Mouse (Mus musculus) CH12F3 (cell line): ENCODE results near the gene Inpp5f.

Experiments used
- in situ Hi-C: fragments of 300-500 bp; cut with MboI; formaldehyde crosslinking; loops from 2 replicates; pipeline ENCODE4 v1.14.3; 2020; ENCODE audit warnings: low sequenced_read_pairs

Gene Inpp5f

GRCm38 (mm10) chr7:128656970-128657369 lies 45.8 kb downstream of the Inpp5f start:
- in situ Hi-C loops: no loop called here

DNA sequence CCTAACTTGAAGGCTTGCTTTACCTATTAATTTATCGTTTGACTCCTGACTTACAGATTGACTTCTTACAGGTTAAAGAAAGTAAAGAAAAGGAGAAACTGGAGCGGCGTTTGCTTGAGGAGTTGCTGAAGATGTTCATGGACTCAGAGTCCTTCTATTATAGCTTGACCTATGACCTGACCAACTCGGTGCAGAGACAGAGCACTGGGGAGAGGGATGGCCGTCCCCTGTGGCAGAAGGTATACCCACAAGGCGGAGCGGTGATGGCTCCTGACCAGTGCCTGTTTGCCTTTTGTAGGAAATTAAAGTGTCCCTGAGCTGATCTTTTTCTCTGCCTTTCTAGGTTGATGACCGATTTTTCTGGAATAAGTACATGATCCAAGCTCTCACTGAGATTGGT lies 52.8 kb downstream of the Inpp5f start:
- in situ Hi-C loops: no loop called here

DNA sequence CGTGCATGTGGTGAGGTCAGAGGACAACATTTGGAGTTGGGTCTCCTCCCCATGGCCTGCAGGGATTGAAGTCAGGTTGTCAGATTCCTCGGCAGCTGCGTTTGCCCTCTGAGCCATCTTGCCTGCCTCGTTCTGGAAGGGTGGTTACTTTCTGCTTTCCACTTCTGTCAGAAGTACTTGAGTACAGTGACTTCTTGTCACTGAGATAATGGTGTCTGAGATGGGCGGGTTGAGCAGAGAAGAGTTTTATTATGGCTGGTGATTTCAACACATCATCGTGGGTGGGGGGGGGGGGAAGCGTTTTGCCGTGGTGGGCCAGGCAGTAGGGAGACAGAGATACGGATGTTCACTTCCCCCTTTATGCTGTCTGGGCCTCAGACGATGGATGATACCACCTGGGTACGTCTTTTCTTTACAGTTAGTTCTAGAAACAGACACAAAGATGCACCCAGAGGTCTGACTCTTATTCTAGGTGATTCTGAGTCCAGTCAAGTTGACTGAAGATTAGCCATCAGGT lies 53.8 kb downstream of the Inpp5f start:
- in situ Hi-C loops: no loop called here

GRCm38 (mm10) chr7:128667788-128668187 lies 56.7 kb downstream of the Inpp5f start:
- in situ Hi-C loops: no loop called here

DNA sequence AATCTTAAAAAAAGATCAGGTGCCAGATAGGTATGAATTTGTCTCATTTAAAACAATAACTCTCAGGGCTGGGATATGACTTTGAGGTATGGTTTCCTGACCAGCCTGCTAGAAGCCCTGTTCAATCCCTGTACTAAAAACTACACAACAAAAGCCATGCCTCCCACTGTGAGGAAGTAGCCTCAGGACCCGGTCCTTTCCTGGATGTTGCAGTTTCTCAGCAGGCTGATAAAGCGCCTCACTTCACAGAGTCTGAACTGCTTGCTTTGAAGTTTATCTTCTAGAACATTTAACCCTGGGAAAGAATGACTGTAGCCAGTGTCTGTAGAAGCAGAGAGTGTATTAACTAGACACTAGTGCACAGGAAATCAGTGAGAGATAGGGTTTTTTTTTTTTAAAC lies 57.7 kb downstream of the Inpp5f start:
- in situ Hi-C loops: no loop called here

DNA sequence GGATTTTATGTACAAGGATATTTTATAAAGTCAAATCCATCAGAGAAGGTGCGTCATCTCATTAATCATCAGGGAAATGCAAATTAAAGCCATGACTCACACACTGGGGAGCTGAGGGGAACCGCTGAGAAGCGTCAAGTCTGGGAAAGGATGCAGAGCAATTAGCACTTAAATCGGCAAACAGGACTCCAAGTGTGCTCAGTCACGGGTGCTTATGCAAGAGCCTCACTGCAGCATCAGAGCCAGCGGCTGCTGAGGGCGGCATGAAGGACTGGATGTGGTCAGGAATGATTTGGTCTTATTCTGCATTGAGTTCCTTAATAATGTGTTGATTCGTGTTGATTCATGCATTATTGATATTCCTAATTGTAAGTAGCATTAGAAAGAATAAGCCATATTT lies 60.8 kb downstream of the Inpp5f start:
- in situ Hi-C loops: no loop called here

GRCm38 (mm10) chr7:128672408-128673010 lies 61.4 kb downstream of the Inpp5f start:
- in situ Hi-C loops: no loop called here

DNA sequence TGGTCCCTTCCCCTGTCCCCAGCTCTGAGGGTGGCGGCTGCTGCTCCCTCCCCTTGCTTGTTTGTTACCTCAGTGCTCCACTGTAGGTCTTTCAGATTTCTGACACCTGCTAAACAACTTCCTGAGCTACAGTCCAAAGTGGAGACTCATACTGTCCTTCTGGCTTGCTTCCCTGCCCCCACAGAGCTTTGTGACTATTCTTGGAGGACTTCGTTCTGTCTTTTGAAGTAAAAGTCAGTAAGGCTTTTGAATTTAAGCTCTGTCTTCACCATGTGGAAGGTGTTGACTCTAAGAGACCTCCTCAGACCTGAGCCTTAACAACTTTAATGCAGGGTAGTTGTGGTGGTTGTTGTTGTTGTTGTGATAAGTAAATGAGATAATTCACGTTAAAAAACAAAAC lies 67.4 kb downstream of the Inpp5f start:
- in situ Hi-C loops: no loop called here

GRCm38 (mm10) chr7:128687821-128688564 lies 76.9 kb downstream of the Inpp5f start:
- in situ Hi-C loops: no loop called here

DNA sequence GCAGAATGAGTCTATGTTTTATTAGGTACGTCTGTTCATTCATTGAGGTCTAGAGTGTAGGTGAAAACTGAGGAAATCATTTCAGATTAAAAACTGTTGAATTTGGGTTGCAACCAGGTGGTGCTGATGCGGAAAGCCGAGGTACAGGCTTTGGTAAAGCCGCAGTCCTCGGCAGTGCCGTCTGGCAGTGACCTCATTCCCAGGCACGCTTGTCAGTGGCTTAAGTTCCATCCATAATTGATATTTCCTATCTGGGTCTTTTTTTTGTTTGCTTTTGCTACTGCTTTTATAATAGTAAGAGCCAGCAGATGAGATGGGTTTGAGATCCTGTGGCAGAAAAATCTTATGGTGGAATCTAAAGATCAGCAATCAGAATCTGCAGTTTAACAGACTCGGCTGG lies 78.2 kb downstream of the Inpp5f start:
- in situ Hi-C loops: no loop called here

DNA sequence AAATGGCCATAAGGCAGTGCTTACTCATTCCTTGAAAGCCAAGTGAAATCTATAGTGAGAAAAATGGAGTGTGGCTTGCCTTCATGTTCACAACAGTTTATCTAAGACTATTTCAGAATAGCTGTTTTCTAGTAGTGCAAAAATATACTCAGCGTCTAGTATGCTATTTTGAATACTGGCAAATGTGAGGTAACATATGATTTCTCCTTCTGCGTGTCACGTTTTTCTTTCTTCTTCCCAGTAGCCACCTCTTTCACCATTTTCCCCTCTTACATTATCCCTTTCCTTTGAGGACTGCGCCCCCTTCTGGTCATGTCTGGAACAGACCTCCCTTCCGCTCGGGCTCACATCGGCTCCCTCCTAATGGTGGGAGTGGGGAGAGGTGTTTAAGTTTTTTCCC lies 78.9 kb downstream of the Inpp5f start:
- in situ Hi-C loops: loop anchor here (10.0 kb wide), 1 partner anchor 235 kb away; no protein-coding TSS in a partner anchor

- in situ Hi-C loops: loop anchor here (10.0 kb wide), 1 partner anchor 236 kb away; no protein-coding TSS in a partner anchor
Measured at GRCm38 (mm10) chr7:128690796-128691195, 79.7 kb downstream of the Inpp5f start.

- in situ Hi-C loops: loop anchor here (10.0 kb wide), 1 partner anchor 237 kb away; no protein-coding TSS in a partner anchor
Measured at GRCm38 (mm10) chr7:128692163-128692562, 81.0 kb downstream of the Inpp5f start.

DNA sequence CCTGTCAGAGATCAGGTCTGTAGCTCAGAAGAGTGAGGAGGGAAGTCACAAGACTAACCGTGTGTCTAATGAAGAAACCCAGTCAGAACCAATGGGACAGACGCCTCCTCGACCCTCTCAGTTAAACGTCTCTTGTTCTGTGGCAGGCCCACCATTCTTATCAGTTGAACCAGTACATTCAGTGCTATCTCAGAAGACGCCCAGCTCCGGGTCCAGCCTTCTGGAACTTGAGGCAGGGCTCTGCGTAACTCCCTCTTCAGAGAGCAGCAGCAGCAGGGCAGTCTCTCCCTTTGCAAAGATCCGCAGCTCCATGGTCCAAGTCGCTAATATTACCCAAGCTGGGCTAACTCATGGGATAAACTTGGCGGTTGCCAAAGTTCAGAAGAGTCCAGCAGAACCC lies 83.7 kb downstream of the Inpp5f start:
- in situ Hi-C loops: loop anchor here (10.0 kb wide), 1 partner anchor 240 kb away; no protein-coding TSS in a partner anchor

DNA sequence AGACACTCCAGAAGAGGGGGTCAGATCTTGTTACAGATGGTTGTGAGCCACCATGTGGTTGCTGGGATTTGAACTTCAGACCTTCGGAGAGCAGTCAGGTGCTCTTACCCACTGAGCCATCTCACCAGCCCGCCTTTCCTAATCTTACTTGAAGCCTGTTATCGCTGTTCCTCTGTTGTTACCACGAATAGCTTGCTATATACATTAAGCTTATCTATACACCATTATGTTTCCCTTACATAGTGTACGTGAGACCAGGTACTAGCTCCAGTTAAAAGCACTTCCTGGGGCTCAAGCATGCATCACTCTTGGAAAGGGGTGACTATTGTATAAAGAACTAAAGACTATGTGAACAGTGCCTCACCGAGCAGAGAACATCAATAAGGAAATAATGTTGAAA lies 88.8 kb downstream of the Inpp5f start:
- in situ Hi-C loops: loop anchor here (10.0 kb wide), 1 partner anchor 245 kb away; no protein-coding TSS in a partner anchor

DNA sequence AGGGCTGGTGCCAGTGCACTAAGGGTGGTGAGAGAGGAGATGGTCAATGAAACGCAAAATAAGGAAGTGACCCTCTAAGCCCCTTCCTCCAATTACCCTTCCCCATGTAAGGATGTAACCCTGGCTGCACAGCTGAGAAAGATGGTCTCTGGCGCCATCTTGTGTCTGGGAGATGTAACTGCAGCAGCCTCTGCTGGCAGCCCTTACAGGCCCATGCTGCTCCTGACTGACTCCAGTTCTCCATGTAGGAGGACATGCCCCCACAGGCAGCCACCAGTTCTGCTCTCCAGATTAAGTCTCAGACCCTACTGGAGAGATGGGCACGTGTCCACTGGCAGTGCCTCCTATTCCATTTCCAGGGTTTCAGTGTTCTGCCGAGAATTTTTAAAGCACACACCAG lies 94.6 kb downstream of the Inpp5f start:
- in situ Hi-C loops: no loop called here

DNA sequence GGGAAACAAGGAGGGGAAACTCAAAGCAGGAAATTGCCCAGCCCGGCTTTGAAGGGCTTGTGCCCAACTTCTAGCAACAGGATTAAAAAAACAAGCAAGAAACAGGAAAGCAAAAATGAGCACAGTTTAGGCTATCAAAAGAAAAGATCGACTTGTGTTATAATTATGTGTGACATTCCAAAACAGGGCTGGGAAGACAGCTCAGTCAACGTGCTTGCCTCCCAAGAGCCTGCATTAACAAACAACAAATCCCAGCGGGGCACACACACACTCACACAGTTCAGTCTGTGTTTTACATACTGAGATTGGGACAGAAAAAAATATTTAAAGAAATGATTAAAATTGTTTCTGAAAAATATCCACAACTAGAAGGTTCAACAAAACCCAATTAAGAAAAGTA lies 106.9 kb downstream of the Inpp5f start:
- in situ Hi-C loops: no loop called here

DNA sequence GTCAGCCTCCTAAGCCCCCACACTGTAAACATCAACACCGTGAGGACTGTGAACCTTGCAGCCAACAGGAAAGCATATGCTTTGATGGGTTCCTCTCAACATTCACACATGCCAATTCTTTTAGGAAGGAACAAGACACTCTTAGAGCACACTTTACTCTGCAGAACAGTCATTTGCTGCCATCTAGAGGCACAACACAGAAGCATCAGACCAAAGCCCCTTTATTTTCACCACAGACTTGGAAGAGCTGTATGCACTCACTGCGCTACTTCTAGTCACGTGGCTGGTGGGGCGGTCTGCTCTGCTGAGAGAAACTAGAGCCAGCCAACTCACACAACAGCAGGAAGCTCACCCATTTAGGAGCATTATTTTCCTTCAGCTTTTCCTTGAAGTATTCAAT lies 113.6 kb downstream of the Inpp5f start:
- in situ Hi-C loops: no loop called here

DNA sequence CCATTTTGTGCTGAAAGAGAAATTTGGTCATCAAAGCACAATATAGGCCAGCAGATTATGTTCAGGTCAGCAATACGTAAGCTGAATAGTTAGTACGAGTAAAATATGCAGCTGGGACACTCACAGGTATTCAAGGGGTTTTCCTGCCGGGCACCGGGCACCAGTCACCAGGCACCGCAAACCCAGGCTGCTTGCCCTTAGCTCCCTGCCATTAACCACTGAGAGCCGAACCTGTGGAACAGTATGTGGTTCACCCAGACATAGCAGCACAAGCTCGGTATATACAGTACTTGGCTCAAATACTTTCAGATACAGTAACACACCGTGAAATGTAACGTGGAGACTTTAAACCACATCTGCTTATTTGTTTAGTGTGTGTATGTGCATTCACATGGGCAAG lies 114.1 kb downstream of the Inpp5f start:
- in situ Hi-C loops: no loop called here

DNA sequence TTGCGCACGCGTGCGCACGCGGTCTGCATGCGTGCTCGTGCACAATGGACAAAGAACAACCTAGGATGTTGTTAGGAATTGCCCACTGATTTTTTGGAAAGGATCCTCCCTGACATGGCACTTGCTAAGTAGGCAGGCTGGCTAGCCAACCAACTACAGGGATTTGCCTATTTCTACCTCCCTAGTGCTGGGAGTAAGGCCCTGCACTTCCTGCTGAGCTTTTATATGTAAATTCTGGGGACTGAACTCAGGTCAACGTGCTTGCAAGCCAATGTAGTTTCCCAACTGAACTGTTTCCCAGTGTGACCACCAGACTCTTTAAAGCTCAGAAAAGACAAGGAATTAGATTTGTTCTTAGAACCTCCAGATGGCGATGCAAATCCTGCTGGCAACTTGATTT lies 115.9 kb downstream of the Inpp5f start:
- in situ Hi-C loops: no loop called here

GRCm38 (mm10) chr7:128727701-128728100 lies 116.6 kb downstream of the Inpp5f start:
- in situ Hi-C loops: no loop called here

- in situ Hi-C loops: no loop called here
Measured at GRCm38 (mm10) chr7:128728738-128729137, 117.6 kb downstream of the Inpp5f start.
